Mouse (Mus musculus): ENCODE measurements around the gene Rnf38.

The Rnf38 gene

DNA sequence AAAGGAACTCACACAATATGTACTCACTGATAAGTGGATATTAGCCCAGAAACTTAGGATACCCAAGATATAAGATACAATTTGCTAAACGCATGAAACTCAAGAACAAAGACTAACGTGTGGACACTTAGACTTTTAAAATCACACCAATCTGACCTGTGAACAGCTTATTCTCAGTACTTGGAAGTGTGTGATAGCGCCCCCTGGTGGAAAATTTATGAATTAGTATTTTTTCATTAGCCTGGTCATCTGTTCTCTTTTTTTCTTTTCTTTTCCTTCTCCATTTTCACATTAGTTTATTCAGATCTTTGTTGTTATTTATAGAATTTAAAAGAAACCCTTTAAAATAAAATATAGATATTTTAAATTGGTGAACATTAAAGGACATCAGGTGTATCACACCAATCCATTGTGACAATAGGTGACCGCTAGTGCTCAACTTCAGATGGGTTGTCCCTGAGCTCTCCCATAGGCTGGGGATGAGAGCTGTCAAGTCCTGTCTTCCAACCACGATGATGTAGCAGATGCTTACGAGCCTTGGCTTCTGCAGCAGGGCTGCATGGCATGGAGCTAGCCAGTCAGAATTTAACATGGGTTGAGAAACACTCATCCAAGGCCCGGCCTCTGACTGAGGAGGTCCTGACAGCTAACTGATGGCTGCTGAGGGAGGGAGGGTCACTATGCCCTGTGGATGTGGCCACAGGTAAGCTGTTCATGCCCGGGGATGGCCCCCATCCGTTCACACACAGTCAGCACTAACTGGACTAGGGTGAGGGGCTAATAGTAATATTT lies 114.0 kb downstream of the Rnf38 start:
- DNase-seq (ENCODE audit: low spot score in 2 of 2) = no peak

GRCm38 (mm10) chr4:44115046-44115445 lies 118.5 kb downstream of the Rnf38 start:
- DNase-seq (ENCODE audit: low spot score in 2 of 2) = no peak

- DNase-seq (ENCODE audit: low spot score in 2 of 2) = no peak
These were observed 120.0 kb downstream of the Rnf38 start for GRCm38 (mm10) chr4:44113393-44114138.

- no peak for DNase-seq (ENCODE audit: low spot score in 2 of 2)
These were observed 120.8 kb downstream of the Rnf38 start for GRCm38 (mm10) chr4:44112741-44113140.

GRCm38 (mm10) chr4:44110771-44111170 lies 122.8 kb downstream of the Rnf38 start:
- no peak for DNase-seq (ENCODE audit: low spot score in 2 of 2)

DNA sequence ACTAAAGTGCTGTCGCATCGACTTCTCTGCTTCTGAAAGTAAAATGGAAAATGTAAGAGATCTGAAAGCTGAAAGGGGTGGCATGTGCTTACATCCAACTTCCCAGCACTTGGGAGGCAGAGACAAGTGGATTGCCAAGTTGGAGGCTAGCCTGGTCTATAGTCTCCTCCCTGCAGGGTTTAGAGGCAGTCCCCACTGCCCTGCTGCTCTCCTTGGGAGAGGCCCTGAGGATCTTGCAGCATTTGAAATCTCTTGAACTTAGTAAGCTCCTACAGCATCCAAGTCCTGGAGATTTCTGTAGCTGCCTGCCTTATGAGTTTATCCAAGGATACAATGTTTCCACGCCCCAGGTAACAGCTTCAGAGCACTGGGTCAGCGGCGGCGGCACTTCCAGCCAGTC lies 125.3 kb downstream of the Rnf38 start:
- no peak for DNase-seq (ENCODE audit: low spot score in 2 of 2)

DNA sequence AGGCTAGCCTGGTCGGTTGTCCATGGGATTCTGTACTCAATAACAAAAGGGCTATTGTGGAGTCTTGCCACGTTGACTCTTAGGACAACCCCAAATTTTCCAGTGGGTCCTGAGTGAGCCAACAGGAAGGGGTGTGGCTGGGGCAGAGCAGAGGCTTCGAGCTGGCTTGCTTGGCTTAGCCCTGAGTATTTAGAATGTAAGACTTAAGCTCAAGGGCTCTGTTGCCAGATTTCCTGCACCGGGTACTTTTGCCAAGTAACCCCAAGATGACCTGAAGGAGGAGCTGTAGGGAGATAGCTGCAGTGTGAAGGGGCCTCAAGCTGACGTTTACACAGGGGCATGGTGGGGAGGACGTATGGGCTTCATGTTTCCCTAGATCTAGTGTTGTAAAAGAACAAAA lies 126.2 kb downstream of the Rnf38 start:
- no peak for DNase-seq (ENCODE audit: low spot score in 2 of 2)

- no peak for DNase-seq (ENCODE audit: low spot score in 2 of 2)
These were observed 127.2 kb downstream of the Rnf38 start for GRCm38 (mm10) chr4:44106297-44106821.

- no peak for DNase-seq (ENCODE audit: low spot score in 2 of 2)
These were observed 129.2 kb downstream of the Rnf38 start for GRCm38 (mm10) chr4:44104195-44104917.

DNA sequence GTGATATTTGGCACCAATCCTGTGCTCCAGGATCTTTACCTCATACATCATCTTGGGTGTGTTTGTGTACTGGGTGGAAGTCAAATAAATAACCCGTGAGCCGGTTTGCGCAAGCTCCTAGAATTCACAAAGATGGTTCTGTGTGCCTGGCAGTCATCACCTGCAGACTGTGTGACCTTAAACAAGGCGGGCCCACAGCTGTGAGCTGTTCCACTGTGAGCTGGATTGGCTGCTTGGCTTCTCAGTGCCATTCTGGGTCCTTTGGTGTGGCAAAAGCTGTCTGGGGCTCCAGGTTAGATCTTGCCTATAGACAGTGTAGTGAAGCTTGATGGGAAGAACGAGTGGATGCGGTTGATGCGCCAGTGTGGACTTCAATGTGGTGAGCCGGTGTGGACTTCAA lies 130.0 kb downstream of the Rnf38 start:
- no peak for DNase-seq (ENCODE audit: low spot score in 2 of 2)

DNA sequence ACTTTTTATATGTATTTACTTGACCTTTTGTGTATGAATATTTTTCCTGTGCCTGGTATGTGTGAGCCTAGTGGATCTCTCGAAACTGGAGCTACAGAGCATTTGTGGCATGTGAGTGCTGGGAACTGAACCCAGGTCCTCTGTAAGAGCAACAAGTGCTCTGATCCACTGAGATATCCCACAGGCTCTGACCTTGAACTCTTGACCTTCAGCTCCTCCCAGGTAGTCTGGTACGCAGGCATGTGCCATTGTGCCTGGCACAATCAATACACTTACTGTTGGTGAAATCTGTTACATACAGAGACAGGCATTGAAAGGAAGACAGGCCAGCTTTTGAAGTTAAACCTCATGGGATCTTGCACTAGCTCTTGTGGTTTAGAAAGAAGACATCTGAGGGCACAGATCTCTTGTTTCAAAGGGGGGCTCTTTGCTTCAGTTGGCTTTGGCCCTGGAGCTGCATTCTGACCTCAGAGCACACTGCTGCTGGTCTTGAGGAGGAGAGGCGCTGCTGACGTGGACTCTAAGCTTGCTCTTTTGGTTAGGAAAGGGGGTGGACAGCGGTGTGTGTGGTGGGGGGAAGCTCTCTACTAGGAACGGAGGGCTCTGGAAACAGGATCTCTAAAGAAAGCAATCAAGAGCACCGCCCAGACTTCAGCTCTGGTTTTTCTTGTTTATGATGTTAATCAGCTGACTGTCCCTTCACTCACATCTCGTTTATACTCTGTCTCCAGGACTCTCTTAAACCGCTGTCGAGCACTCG lies 135.8 kb downstream of the Rnf38 start:
- no peak for DNase-seq (ENCODE audit: low spot score in 2 of 2)

- no peak for DNase-seq (ENCODE audit: low spot score in 2 of 2)
These were observed 139.1 kb downstream of the Rnf38 start for GRCm38 (mm10) chr4:44094475-44094874.

DNA sequence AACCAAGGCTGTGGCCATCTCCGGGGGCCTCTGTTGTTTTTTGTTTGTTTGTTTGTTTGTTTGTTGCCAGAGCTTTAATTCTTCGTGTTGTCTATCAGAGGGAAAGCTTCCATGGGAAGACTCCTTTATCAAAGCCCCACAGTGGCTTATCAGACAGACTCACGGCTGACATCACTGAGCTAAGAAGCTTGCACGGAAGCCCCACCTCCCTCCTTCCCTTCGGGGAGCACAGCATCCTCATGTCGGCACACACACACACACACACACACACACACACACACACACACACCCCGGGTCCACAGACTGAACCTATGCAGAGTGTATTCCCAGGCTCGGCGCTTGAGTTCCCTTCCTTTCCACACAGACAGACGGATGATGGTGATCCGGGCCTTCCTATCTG lies 141.2 kb downstream of the Rnf38 start:
- no peak for DNase-seq (ENCODE audit: low spot score in 2 of 2)

DNA sequence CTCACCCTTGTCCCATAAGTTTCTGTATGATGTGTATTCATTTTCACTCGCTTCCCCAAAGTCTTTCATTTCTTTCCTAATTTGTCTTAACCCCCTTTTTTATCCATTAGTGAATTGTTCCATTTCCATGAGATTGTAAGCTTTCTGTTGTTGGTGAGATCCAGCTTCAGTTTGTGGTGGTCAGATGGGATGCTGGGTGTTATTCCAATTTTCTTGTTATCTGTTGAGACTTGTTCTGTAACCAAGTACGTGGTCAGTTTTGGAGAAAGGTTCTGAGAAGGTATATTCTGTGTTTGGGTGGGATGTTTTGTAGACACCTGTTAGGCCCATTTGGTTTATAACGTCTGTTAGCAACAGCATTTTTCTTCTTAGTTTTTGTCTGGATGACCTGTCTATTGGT lies 148.0 kb downstream of the Rnf38 start:
- DNase-seq (ENCODE audit: low spot score in 2 of 2) = no peak

GRCm38 (mm10) chr4:44084602-44085325 lies 148.8 kb downstream of the Rnf38 start:
- DNase-seq (ENCODE audit: low spot score in 2 of 2) = no peak

DNA sequence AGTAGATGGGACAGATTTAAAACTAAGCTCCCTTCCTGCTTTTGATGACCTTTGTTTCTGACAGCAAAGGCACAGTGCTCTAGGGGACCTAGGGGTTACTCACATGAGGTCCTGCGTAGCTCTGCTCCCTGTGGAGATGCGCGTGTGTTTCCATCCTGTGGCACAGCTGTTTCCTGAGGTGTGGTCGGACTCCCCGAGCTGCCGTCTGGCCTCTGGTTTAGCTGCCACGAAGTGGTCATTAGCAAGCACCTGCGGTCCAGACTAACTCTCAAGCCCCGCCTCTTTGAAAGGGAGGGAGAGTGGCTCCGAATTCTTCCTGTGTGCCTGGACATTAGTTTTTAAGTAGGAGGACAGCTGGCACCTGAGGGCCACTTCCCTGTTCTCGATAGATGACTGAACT lies 149.6 kb downstream of the Rnf38 start, which contains the start of gene Gne:
Gne (minus strand) TSS at position 233 of the 400 bp plus-strand sequence.
- DNase-seq (ENCODE audit: low spot score in 2 of 2) = no peak

GRCm38 (mm10) chr4:44078358-44078933 lies 155.1 kb downstream of the Rnf38 start:
- DNase-seq (ENCODE audit: low spot score in 2 of 2) = no peak

Measured in right cerebral cortex, postnatal 36 days (tissue).